Mouse (Mus musculus) neural tube, embryonic 15.5 days (tissue): ENCODE measurements at regions not wholly inside any gene's neighbourhood (a gene's known extent, or its start where the extent isn't known, plus 50 kb on each side); places are given as distances from the start of the nearest gene placed in this dataset.

Source experiments
- ATAC-seq: fragments of 200-750 bp; cut with Nextera tagmentation; 2 replicates; pipeline ENCODE4 v1.8.0; 2017; ENCODE audit warnings: mild to moderate bottlenecking, moderate TSS enrichment, moderate library complexity; ENCODE audit not compliant: low FRiP score
- H3K27ac ChIP-seq: fragments of 300-500 bp; sonication (generic); replicated peaks from 2 replicates; pipeline ENCODE4 v1.5.1; 2015; ENCODE audit warnings: mild to moderate bottlenecking, inconsistent platforms
- H3K27me3 ChIP-seq: fragments of 300-500 bp; sonication (generic); replicated peaks from 2 replicates; pipeline ENCODE4 v1.6.1; 2015; ENCODE audit warnings: inconsistent platforms
- H3K36me3 ChIP-seq: fragments of 300-500 bp; sonication (generic); 2 replicates; pipeline ENCODE4 v1.6.1; 2015; ENCODE audit warnings: inconsistent platforms
- H3K4me1 ChIP-seq: fragments of 300-500 bp; sonication (generic); 2 replicates; pipeline ENCODE4 v1.6.1; 2015; ENCODE audit warnings: inconsistent platforms
- H3K4me2 ChIP-seq: fragments of 300-500 bp; sonication (generic); 2 replicates; pipeline ENCODE4 v1.6.1; 2015; ENCODE audit warnings: inconsistent platforms, mild to moderate bottlenecking, moderate library complexity
- H3K4me3 ChIP-seq: fragments of 300-500 bp; sonication (generic); replicated peaks from 2 replicates; pipeline ENCODE4 v1.5.1; 2015; ENCODE audit warnings: mild to moderate bottlenecking, inconsistent platforms
- H3K9ac ChIP-seq: fragments of 300-500 bp; sonication (generic); replicated peaks from 2 replicates; pipeline ENCODE4 v1.6.1; 2015; ENCODE audit warnings: mild to moderate bottlenecking, inconsistent platforms
- H3K9me3 ChIP-seq: fragments of 300-500 bp; sonication (generic); replicated peaks from 2 replicates; pipeline ENCODE4 v1.6.1; 2016; ENCODE audit warnings: inconsistent platforms
- WGBS: fragments of 180-500 bp; shearing (Covaris S2); methylation state at CpG from one replicate; pipeline ENCODE4 v1.1.7; 2015; ENCODE audit warnings: mixed read lengths; 5-methylcytosine and 5-hydroxymethylcytosine counted together

DNA sequence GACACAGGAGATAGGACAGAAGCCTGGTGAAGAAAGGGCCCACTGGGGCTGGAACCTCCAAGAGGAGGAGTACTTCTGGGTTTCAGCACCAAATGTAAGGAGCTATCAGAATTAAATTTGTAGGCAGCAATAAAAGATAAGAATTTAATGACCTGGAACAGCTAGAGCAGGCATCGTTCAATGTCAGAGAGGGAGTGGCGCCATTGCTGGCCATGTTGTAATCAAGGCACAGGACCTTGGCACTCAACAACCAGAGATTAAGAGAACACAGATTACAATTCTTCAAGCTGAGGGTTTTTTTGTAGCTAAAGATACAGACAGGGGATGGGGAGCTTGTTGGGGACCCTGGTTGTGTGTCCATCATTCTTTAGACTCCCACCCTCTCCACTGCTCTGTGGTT is 101.0 kb upstream of the Dio3 start:
- H3K36me3 ChIP-seq, result no peaks in the 10 kb centered on the region
- H3K9me3 ChIP-seq, result no peaks in the 10 kb centered on the region
- no peak for ATAC-seq
- WGBS, result 74% methylated on average over 2 of the region's 2 CpGs
- 0 out of 2 replicates have a peak, but pooled peaks cover 3% of the 10 kb centered on the region for H3K27me3 ChIP-seq
- no peak overlapping the region for H3K27ac ChIP-seq
- no peak overlapping the region for H3K4me2 ChIP-seq
- H3K4me1 ChIP-seq, result no peaks in the 10 kb centered on the region
- no peak overlapping the region for H3K9ac ChIP-seq
- H3K4me3 ChIP-seq, result no peak overlapping the region

DNA sequence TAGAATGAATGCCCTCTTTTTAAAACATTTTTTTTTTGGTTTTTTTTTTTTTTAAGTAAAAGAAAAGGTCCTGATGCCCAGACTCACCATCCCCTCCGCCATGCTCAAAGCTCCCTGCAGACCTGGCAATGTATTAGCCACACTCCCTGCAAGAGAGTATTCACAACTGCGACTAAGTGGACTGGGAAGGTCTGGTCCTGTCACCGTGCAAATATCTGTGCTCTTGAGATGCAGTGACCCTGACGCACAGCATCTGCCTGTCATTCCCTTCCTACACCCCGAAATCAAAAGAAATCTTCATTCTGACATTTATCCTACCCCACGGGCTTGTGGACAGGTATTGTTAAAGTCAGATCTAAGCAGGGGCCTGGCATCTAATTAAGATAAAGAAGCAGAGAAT is 95.4 kb upstream of the Dio3 start:
- Histone ChIP-seq H3K27me3 (peaks cover 41% of the 10 kb centered on the region), H3K27ac (no peak overlapping the region), H3K4me3 (no peak overlapping the region), H3K4me1 (peaks cover 16% of the 10 kb centered on the region), H3K9me3 (no peaks in the 10 kb centered on the region), H3K9ac (no peak overlapping the region), H3K36me3 (no peaks in the 10 kb centered on the region), H3K4me2 (no peak overlapping the region)
- 22% methylated on average over 6 of the region's 6 CpGs for WGBS
- no peak for ATAC-seq

DNA sequence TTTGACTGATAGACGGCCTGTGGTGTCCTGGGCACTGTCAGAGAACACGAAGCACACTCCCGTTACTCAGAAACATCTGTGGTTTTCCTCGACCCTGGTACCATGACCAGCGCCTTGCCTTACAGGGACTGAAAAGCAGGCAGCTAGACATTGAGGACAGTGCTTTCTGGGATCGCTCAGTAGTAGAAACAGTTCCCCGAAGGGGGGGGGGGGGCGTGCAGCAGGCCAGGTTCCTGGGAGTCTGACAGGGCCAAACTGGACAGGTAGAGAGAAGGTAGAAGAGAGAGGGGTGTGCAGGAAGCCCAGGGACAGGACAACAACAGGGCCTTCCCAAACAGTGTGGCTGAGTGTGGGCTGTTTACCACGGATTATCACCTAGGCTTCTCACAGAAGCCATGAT is 93.5 kb upstream of the Dio3 start:
- no peaks in the 10 kb centered on the region for H3K9me3 ChIP-seq
- no peak overlapping the region for H3K27ac ChIP-seq
- WGBS, result 51% methylated on average over 9 of the region's 9 CpGs
- H3K4me3 ChIP-seq, result no peak overlapping the region
- ATAC-seq, result no peak
- no peaks in the 10 kb centered on the region for H3K36me3 ChIP-seq
- H3K4me1 ChIP-seq, result peaks cover 27% of the 10 kb centered on the region
- H3K4me2 ChIP-seq, result no peak overlapping the region
- H3K27me3 ChIP-seq, result peaks cover 55% of the 10 kb centered on the region
- H3K9ac ChIP-seq, result no peak overlapping the region

DNA sequence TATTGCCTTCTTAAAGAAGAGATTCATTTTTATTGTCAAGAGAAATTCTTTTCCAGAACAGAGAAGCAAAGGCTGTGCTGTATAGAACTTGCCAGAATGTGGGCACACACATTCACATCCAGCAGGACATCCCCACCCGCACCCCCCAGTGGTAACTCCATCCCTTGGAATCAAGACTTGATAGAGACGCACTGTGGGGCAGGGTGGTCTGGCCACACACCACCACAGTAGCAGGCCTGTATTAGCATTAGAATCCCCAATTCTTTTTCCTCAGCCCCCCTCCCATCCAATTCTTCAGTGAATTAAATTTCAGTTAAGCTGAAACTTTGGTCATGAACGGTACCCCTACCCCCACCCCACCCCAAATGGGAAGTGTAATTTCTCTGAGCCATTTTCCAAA is 92.5 kb upstream of the Dio3 start:
- no peak overlapping the region for H3K4me2 ChIP-seq
- H3K4me3 ChIP-seq, result no peak overlapping the region
- no peaks in the 10 kb centered on the region for H3K36me3 ChIP-seq
- H3K9me3 ChIP-seq, result no peaks in the 10 kb centered on the region
- no peak overlapping the region for H3K27ac ChIP-seq
- no peak for ATAC-seq
- peaks cover 62% of the 10 kb centered on the region for H3K27me3 ChIP-seq
- H3K4me1 ChIP-seq, result peaks cover 27% of the 10 kb centered on the region
- WGBS, result 29% methylated on average over 3 of the region's 3 CpGs
- no peak overlapping the region for H3K9ac ChIP-seq

DNA sequence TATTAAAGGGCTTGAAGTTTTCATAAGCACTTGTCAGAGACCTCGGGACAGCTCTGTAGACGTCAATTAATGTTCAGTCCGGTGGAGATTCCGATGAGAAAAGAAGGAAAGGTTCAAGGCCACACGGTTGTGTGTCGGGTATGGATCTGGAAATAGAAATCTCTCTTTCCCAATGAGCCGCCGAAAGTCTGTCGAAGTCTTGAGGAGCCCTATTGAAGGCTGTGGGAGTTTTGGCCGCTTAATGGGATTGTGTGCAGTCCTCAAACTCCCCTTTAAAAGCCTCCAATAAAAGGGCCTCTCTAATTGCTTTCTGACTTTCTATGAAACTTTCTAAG is 92.0 kb upstream of the Dio3 start:
- H3K4me1 ChIP-seq, result peaks cover 27% of the 10 kb centered on the region
- H3K27ac ChIP-seq, result no peak overlapping the region
- no peak for ATAC-seq
- H3K9me3 ChIP-seq, result no peaks in the 10 kb centered on the region
- no peak overlapping the region for H3K9ac ChIP-seq
- WGBS, result 10% methylated on average over 10 of the region's 10 CpGs
- H3K4me3 ChIP-seq, result no peak overlapping the region
- no peak overlapping the region for H3K4me2 ChIP-seq
- no peaks in the 10 kb centered on the region for H3K36me3 ChIP-seq
- peaks cover 64% of the 10 kb centered on the region for H3K27me3 ChIP-seq

DNA sequence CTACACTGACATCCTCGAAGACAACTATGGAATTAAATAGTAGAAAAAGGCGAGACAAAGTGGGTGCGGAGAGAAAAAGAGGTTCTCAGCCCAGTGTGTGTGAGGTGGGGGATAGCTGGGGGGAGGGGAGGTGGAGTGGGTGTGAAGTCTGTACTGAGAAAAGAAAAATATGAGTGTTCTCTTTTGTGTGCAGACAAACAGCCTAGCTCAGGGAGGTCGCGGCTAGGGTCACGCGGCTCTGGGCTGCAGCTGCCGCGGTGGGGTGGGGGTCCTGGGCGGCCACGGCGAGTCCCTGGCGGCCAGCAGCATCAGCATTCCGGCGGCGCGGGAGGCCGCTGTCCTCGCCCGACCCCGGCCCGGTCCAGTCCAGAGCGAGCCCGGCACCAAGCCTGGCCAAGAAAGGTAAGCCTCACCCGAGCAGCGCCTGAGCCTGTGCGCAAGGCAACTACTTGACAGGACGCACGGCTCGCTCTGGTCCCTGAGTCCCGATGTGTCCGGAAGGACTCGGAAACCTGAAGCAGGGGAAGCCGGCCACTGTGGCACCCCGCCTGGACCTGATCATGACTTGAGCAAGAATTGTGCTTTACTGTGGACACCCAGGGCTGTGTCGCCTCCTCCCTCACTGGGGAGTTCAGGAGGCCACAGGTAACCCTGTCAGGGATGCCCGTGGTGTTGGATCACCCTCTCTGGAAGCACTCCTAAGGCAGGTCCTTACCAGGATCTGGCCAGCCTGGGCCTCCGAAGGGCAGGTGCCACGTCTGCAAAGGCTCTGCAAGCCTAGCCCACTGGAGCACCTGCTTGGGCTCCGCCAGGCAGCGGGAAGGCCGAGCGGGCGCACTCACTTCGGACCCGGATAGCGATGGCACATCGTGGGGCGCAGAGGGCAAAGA is 91.4 kb upstream of the Dio3 start:
- Histone ChIP-seq H3K4me1 (peaks cover 27% of the 10 kb centered on the region), H3K9me3 (no peaks in the 10 kb centered on the region), H3K36me3 (no peaks in the 10 kb centered on the region), H3K27ac (no peak overlapping the region), H3K4me2 (peak overlapping the region; percentile 48), H3K9ac (no peak overlapping the region; the same call in 1 of the 2 replicates), H3K27me3 (peaks cover 68% of the 10 kb centered on the region), H3K4me3 (peak overlapping the region; percentile 18)
- WGBS, result 1% methylated on average over 49 of the region's 49 CpGs
- ATAC-seq, result 0 out of 2 replicates have a peak, but pooled peaks have one; percentile 17

DNA sequence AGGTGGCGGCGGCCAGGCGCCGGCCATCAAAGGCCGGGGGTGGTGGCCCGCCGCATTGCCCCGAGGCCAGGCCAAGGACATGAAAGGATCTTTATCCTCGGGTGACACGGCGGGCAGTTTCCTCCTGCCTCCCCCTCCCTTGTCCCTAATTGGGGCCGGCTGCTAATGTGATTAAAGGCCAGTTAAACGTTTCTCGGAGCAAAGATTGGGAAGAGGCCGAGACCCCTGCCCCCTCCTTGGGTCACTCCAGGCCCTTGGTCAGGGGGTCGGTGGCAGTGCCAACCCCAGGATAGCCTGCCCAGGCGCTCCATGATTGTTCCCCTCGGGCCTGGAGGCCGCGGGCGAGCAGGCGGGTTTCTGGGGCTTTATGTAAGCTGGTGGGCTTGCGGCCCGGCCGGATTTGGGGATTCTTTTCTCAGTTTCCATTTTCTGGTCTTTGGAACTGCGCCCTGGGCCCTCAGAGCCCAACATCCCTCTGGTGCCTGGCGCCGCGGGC is 90.7 kb upstream of the Dio3 start:
- Histone ChIP-seq H3K4me2 (peak overlapping the region; percentile 48), H3K9me3 (no peaks in the 10 kb centered on the region), H3K4me1 (peaks cover 27% of the 10 kb centered on the region), H3K4me3 (peak overlapping the region; percentile 18), H3K27me3 (peaks cover 68% of the 10 kb centered on the region), H3K27ac (no peak overlapping the region), H3K9ac (no peak overlapping the region), H3K36me3 (no peaks in the 10 kb centered on the region)
- no peak for ATAC-seq
- WGBS, result 3% methylated on average over 29 of the region's 29 CpGs

DNA sequence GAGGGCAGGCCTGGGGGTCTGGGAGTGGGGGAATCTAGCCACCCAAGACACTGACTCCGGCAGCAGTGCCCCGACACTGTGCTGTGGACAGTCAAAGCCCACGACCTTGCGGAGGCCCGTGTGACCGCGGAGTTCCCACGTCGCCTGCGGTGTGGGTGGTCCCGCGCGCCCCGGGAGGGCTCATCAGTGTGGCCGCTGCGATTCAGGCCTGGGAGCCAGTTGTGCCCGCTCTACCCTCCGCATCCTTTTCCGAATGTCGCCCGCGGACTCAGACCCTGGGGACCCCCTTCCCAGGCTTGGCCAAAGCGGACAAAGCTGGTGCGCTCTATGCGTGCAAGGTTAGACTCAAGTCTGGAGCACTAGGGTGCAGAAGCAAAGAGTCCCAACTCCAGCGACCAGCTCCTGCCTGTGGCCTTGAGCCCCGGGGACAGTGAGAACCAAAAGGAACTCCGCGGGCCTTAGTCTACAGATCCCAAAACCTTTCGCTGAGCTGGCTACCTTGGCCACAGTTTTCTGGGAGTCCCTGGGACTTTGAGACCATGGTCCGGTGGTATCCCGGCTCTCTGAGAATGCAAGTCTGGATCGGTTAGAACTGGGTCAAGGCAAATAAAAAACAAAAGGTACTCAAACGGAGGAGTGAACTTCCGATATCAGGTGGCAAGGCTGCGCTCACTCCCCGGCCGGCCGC is 90.1 kb upstream of the Dio3 start:
- peak overlapping the region; percentile 48 for H3K4me2 ChIP-seq
- peaks cover 66% of the 10 kb centered on the region for H3K27me3 ChIP-seq
- no peaks in the 10 kb centered on the region for H3K36me3 ChIP-seq
- H3K9ac ChIP-seq, result no peak overlapping the region
- no peaks in the 10 kb centered on the region for H3K9me3 ChIP-seq
- 2% methylated on average over 39 of the region's 39 CpGs for WGBS
- peaks cover 24% of the 10 kb centered on the region for H3K4me1 ChIP-seq
- H3K27ac ChIP-seq, result no peak overlapping the region
- peak; percentile 28; the same call in 1 of the 2 replicates for ATAC-seq
- peak overlapping the region; percentile 18 for H3K4me3 ChIP-seq

DNA sequence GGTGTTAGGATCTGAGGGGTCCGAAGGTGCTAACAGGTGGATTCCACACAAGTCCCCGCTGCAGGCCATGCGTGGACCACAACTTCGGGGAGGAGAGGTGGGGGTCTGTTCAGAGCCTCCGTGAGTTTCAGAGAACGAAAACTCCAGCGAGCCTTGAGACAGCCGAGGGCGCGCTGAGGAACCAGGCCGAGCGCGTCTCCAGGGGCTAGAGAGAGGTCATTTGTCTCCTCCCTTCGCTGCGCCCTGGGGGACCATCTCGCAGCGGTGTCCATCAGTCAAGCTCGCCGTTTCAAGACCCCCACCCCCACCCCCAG is 89.6 kb upstream of the Dio3 start:
- Histone ChIP-seq H3K9me3 (no peaks in the 10 kb centered on the region), H3K4me3 (peak overlapping the region; percentile 18), H3K4me2 (peak overlapping the region; percentile 48), H3K36me3 (no peaks in the 10 kb centered on the region), H3K27ac (no peak overlapping the region), H3K4me1 (peaks cover 23% of the 10 kb centered on the region), H3K9ac (no peak overlapping the region), H3K27me3 (peaks cover 66% of the 10 kb centered on the region)
- WGBS, result 1% methylated on average over 19 of the region's 19 CpGs
- no peak for ATAC-seq

DNA sequence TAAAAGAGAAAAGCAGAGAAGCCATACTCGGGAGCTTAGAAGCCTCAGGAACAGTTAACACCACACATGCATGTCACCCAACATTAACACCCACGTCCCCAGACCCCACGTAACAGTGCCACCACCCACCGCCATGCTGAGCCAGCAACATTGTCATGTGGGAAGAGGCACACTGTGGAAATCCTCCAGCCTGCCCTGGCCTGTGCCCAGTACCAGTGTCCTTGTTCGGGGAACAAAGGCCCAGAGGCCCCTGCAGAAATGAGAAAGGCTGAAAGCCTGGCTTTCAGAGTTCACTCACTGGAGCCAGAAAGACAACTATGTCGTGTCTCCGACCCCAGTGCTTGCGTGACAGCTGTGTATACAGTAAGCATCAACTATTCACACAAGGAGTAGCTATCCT is 86.7 kb upstream of the Dio3 start:
- H3K9ac ChIP-seq, result no peak overlapping the region
- H3K4me2 ChIP-seq, result no peak overlapping the region
- no peaks in the 10 kb centered on the region for H3K36me3 ChIP-seq
- ATAC-seq, result no peak
- no peak overlapping the region for H3K27ac ChIP-seq
- no peaks in the 10 kb centered on the region for H3K9me3 ChIP-seq
- 70% methylated on average over 8 of the region's 8 CpGs for WGBS
- no peak overlapping the region for H3K4me3 ChIP-seq
- H3K27me3 ChIP-seq, result peaks cover 43% of the 10 kb centered on the region
- peaks cover 23% of the 10 kb centered on the region for H3K4me1 ChIP-seq

DNA sequence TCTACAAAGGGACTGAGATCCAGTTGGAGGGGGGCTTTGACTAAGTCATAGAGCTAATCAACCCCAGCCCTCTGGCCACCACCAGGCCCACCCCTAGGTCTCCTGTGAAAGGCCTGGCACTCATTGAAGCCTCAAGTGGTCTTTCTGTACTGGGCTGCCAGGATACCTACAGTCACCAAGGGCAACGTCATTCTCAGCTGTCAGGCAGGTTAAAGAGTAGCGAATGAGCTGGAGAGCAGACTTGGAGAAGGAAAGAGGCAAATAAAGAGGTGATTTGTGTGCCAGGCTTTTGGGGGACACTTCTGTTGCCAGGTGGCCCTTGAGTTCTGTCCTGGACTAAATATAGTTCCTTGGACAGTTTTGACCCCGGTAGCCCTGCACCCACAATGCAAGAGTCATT is 81.5 kb upstream of the Dio3 start:
- no peaks in the 10 kb centered on the region for H3K4me1 ChIP-seq
- no peak overlapping the region for H3K4me2 ChIP-seq
- no peak overlapping the region for H3K27ac ChIP-seq
- no peaks in the 10 kb centered on the region for H3K36me3 ChIP-seq
- no peak for ATAC-seq
- H3K4me3 ChIP-seq, result no peak overlapping the region
- H3K27me3 ChIP-seq, result no peaks in the 10 kb centered on the region; the same call in 1 of the 2 replicates
- H3K9me3 ChIP-seq, result no peaks in the 10 kb centered on the region
- H3K9ac ChIP-seq, result no peak overlapping the region
- 88% methylated on average over 3 of the region's 3 CpGs for WGBS

DNA sequence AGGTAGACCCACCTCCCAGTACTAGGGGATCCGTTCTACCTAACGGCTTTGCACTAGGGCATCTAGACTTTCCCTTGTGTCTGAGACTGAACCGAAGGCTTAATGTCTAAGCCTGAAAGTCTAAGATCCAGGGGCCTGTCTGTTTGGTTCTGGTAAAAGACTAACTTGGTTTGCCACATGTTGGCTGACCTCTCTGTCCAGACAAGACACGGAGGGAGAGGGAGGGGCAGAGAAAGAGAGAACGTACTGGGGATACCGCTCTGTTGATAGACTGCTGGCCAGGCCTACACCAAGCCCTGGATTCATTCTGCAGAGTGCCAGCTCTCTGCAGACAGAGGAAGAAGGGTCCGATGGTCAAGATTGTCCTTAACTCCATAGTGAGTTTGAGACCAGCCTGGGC is 78.4 kb upstream of the Dio3 start:
- no peaks in the 10 kb centered on the region for H3K9me3 ChIP-seq
- no peaks in the 10 kb centered on the region for H3K4me1 ChIP-seq
- ATAC-seq, result no peak
- 95% methylated on average over 7 of the region's 7 CpGs for WGBS
- no peaks in the 10 kb centered on the region for H3K27me3 ChIP-seq
- no peak overlapping the region for H3K9ac ChIP-seq
- H3K27ac ChIP-seq, result no peak overlapping the region
- no peaks in the 10 kb centered on the region for H3K36me3 ChIP-seq
- H3K4me3 ChIP-seq, result no peak overlapping the region
- H3K4me2 ChIP-seq, result no peak overlapping the region
